Mouse (Mus musculus): ENCODE measurements around the gene Tbcd.

Tbcd gene

DNA sequence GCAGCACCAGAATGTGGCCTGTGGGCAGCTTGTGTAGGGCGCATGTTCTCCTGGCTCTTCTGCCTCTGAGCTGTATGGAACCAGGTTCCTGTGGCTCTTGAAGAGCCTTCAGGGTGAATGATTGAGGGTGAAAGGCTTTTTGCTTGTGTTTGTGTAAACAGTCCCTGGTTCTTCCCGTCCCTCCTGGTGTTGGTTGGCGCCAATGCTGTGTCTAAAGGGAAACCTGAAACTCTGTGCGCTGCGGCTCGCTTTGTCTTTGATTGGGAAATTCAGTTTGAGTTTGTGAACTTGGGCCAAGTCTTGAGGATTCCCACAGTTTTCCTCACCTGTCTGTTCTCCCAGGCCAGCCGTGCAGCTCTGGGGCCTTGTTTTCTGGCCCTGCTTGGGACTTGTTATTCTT, 72.4 kb downstream of the Tbcd start:
- no peak for DNase-seq (ENCODE audit: extremely low read depth, insufficient read length, low spot score)

GRCm38 (mm10) chr11:121529747-121530146, 78.0 kb downstream of the Tbcd start:
- DNase-seq (ENCODE audit: extremely low read depth, insufficient read length, low spot score), result no peak

- DNase-seq (ENCODE audit: extremely low read depth, insufficient read length, low spot score), result no peak
These were observed 84.8 kb downstream of the Tbcd start for GRCm38 (mm10) chr11:121536528-121536927.

DNA sequence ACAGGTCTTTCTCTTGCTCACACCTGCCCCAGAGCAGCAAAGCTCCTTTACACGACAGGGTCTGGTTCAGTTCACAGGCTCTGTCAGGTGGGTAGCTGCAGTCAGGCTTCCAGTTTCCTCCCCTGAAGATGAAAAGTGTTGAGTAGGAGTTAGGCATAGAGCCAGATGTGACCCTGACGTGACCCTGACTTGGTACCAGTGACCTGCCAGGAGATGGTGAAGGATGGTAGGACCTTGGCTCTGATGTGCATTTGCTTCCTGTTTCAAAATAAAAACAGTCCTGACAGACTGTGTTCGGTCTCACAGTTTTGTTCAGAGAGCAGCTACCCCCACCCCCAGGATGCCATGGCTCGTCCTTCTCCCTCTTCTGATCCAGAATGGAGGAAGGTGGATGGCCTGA, 90.7 kb downstream of the Tbcd start:
- DNase-seq (ENCODE audit: extremely low read depth, insufficient read length, low spot score), result no peak

- no peak for DNase-seq (ENCODE audit: extremely low read depth, insufficient read length, low spot score)
These were observed 91.6 kb downstream of the Tbcd start for GRCm38 (mm10) chr11:121543287-121543856.

GRCm38 (mm10) chr11:121543922-121544321, 92.2 kb downstream of the Tbcd start:
- DNase-seq (ENCODE audit: extremely low read depth, insufficient read length, low spot score), result no peak

- DNase-seq (ENCODE audit: extremely low read depth, insufficient read length, low spot score), result no peak
These were observed 93.1 kb downstream of the Tbcd start for GRCm38 (mm10) chr11:121544755-121545397.

GRCm38 (mm10) chr11:121545398-121546034, 93.8 kb downstream of the Tbcd start:
- DNase-seq (ENCODE audit: extremely low read depth, insufficient read length, low spot score), result no peak

- DNase-seq (ENCODE audit: extremely low read depth, insufficient read length, low spot score), result no peak
These were observed 95.5 kb downstream of the Tbcd start for GRCm38 (mm10) chr11:121547234-121547633.

DNA sequence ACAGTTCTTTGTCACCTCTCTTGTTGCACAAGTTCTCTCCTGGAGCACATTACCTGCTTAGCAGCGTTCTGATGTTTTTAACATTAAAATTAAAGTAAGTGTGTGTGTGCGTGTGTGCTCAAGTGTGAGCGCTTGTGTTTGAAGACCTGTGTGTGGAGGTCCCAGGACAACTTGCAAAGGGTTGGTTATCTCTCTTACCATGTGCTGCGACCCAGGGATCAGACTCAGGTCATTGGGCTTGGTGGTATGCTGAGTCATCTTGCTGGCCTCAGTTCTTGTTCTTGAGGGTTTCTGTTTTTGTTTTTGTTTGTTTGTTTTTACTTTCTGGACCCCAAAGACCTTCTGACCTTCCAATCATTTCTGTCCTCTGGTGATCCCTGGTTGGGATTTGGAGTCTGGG, 96.2 kb downstream of the Tbcd start:
- no peak for DNase-seq (ENCODE audit: extremely low read depth, insufficient read length, low spot score)

GRCm38 (mm10) chr11:121548996-121549842, 97.5 kb downstream of the Tbcd start:
- DNase-seq (ENCODE audit: extremely low read depth, insufficient read length, low spot score), result no peak

DNA sequence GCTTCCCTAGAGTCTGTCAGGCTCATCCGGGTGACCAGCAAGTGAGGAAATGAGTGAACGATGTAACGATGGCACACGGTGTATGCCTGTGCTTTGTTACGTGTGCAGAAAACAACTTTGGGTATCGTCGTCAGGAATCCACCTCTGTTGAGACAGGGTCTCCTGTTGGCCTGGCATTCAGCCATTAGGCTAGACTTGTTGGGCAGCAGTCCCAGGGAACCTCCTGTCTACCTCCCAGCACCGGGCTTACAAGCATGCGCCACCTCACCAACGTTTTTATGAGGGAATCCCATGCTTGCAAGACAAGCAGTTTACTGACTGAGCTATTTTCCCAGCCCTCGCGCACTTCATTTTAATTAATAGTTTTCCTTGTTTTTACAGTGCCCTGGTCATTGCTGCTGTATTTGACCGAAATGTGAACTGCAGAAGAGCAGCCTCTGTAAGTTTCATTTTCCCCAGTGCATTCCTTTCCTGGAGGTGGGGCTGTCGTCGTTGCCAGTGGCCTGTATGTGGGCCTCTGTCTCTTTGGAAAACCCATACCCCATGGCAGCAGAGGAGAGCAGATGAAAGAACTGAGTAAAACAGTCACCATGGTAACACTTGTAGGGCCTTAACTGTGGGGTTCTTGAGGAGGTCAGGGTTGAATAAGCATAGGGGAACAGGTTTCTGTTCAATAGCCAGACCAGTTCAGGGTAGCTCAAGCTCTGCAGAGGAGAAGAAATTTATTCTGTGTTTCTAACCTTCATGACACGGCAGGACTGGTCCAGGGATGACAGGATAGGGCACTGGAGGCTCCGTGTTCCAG, 98.3 kb downstream of the Tbcd start:
- DNase-seq (ENCODE audit: extremely low read depth, insufficient read length, low spot score), result no peak

DNA sequence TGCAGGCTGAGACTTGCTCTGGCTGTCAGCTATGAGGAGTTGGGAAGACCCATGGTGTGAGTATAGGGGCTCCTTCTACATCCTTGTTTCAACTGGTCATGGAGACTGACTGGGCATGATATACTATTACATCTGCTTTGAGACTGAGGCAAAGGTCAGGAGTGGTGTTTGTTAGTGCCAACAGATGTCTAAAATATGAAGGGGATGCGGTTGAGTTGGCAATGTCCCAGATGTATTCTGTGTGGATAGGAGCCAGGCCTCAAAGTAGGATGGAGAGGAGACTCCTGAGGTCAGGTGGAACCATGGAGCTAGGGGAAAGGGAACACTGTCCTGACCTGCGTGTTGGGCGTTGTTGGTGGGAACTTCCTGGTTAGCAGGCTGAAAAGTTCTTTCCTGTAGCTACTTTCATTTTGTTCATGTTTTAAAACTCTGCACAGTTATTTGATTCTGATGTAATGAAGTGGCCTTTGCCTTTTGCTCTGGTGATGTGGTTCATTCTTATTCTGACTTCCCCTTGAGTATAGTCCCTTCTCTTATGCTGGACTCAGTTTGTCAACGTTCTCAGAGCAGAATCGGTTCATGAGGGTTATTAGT, 99.6 kb downstream of the Tbcd start:
- peak; percentile 50 for DNase-seq (ENCODE audit: extremely low read depth, insufficient read length, low spot score)

GRCm38 (mm10) chr11:121552167-121552566, 100.4 kb downstream of the Tbcd start:
- peak; percentile 80 for DNase-seq (ENCODE audit: extremely low read depth, insufficient read length, low spot score)

GRCm38 (mm10) chr11:121552846-121553457, 101.2 kb downstream of the Tbcd start:
- no peak for DNase-seq (ENCODE audit: extremely low read depth, insufficient read length, low spot score)

DNA sequence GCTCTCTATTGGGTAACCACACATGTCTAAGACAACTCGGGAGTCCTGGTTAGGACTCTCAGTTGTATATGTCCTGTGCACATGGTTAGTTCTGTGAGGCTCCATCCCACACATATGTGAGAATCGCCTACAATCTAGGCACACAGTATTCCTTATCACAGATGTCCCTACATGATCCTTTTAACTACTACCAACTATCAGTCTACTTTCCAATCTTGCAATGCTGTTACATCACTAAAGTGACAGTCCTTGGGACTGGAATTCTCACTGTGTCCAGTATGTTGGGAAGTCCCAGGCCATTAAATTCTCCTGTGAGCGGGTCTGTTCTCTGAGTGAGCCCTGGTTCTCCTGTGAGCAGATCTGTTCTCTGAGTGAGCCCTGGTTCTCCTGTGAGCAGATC, 101.7 kb downstream of the Tbcd start:
- no peak for DNase-seq (ENCODE audit: extremely low read depth, insufficient read length, low spot score)

DNA sequence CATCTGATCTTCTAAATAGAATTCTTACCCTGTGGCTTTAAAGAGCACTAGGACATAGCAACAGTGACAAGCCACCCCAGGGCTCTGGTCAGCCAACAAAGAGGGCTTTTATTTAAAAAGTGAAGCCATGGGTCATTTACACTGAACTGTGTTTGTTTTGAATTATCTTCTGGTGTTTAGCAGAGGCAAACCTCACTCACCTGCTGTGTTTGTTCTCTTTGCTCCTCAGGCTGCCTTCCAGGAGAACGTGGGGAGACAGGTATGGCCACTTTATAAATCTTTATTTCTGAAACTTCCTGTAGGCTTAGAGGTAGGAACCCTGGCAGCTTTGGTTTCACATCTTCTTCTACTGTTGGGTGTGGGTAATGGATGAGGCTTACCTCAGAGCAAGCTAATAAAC, 105.0 kb downstream of the Tbcd start:
- DNase-seq (ENCODE audit: extremely low read depth, insufficient read length, low spot score), result no peak

DNA sequence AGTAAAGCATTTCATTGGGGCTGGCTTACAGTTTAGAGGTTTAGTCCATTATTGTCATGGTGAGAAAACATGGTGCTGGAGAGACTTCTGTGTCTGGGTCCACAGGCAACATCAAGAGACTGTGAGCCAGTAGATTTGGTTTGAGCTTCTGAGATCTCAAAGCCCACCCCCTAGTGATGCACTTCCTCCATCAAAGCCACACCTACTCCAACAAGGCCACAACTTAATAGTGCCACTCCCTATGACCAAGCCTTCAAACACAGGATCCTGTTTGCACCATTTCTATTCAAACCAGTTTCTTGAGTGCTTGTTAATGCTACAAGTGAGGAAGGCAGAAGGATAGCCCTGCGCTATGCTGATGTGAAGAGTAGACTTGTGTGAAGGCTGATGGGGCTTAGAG, 106.2 kb downstream of the Tbcd start:
- no peak for DNase-seq (ENCODE audit: extremely low read depth, insufficient read length, low spot score)

DNA sequence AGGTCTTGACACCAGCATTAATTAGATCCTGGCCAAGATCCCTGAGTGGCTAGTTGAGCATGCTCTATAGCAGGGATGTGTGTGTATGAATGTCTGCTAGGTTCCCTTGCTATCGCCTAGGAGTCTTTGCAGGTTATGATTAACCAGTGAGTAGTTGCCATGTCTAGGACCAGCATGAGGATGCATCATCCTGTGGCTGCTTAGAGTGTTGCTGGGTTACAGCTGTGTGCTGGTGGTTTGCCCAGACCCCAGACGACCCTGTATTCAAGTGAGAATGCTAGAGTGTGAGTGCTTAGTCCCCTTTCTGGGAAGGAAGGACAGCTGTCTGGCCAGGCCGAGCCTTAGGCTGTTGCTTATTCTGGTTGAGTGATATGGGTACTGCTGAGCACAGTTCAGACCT, 106.8 kb downstream of the Tbcd start:
- no peak for DNase-seq (ENCODE audit: extremely low read depth, insufficient read length, low spot score)
